Mouse (Mus musculus) heart, embryonic 12.5 days (tissue): ENCODE results near the gene Cachd1. TPM values are rescaled to one million over a fixed set of nuclear protein-coding genes. Genes with fewer than 3 reads are reported as not detected.
A peak's percentile ranks its signal among the peaks of the same experiment; 100 is the strongest.

ENCODE experiments used
- ATAC-seq: fragments of 200-750 bp; cut with Nextera tagmentation; 2 replicates; pipeline ENCODE4 v1.8.0; 2017; ENCODE audit warnings: moderate TSS enrichment, moderate library complexity; ENCODE audit not compliant: insufficient number of reproducible peaks, low FRiP score
- H3K27ac ChIP-seq: fragments of 300-500 bp; sonication (generic); 2 replicates; pipeline ENCODE4 v1.5.1; 2016; ENCODE audit warnings: mild to moderate bottlenecking, moderate library complexity; ENCODE audit not compliant: poor library complexity, severe bottlenecking
- H3K27me3 ChIP-seq: fragments of 300-500 bp; sonication (generic); replicated peaks from 2 replicates; pipeline ENCODE4 v1.6.1; 2016; ENCODE audit warnings: mild to moderate bottlenecking, moderate library complexity
- H3K36me3 ChIP-seq: fragments of 300-500 bp; sonication (generic); 2 replicates; pipeline ENCODE4 v1.6.1; 2016; ENCODE audit warnings: mild to moderate bottlenecking, moderate library complexity
- H3K4me1 ChIP-seq: fragments of 300-500 bp; sonication (generic); replicated peaks from 2 replicates; pipeline ENCODE4 v1.6.1; 2016; ENCODE audit warnings: mild to moderate bottlenecking
- H3K4me2 ChIP-seq: fragments of 300-500 bp; sonication (generic); 2 replicates; pipeline ENCODE4 v1.6.1; 2016; ENCODE audit warnings: mild to moderate bottlenecking, moderate library complexity
- H3K4me3 ChIP-seq: fragments of 300-500 bp; sonication (generic); 2 replicates; pipeline ENCODE4 v1.5.1; 2016; ENCODE audit warnings: mild to moderate bottlenecking
- H3K9ac ChIP-seq: fragments of 300-500 bp; sonication (generic); 2 replicates; pipeline ENCODE4 v1.6.1; 2016; ENCODE audit warnings: mild to moderate bottlenecking, moderate library complexity
- H3K9me3 ChIP-seq: fragments of 300-500 bp; sonication (generic); replicated peaks from 2 replicates; pipeline ENCODE4 v1.6.1; 2016; ENCODE audit warnings: mild to moderate bottlenecking, moderate library complexity
- WGBS: fragments of 180-500 bp; shearing (Covaris S2); methylation state at CpG from one replicate; pipeline ENCODE4 v1.1.7; 2016; 5-methylcytosine and 5-hydroxymethylcytosine counted together
- polyA plus RNA-seq: library from polyadenylated mRNA; unstranded; fragments of >200 nt; fragmentation: Nextera tagmentation; extraction: Ambion mirVana; gene quantifications from 2 replicates; pipeline ENCODE4 v1.2.1, GENCODE M21; 2016

Gene Cachd1
- polyA plus RNA-seq, 1 experiment from 2014 or later, result 11.5 TPM

- Histone ChIP-seq H3K9me3 (no peaks in the 10 kb centered on the region), H3K9ac (no peak overlapping the region), H3K4me2 (no peak overlapping the region), H3K36me3 (0 out of 2 replicates have a peak, but pooled peaks cover 5% of the 10 kb centered on the region), H3K27ac (no peak overlapping the region), H3K4me1 (peaks cover 20% of the 10 kb centered on the region), H3K27me3 (no peaks in the 10 kb centered on the region), H3K4me3 (no peak overlapping the region)
- WGBS, result 46% methylated on average over 12 of the region's 12 CpGs
- no peak for ATAC-seq
Measured at GRCm38 (mm10) chr4:100865962-100866703, 89.7 kb downstream of the Cachd1 start.

GRCm38 (mm10) chr4:100877351-100877750, 100.9 kb downstream of the Cachd1 start:
- ATAC-seq, result no peak
- Histone ChIP-seq H3K9me3 (no peaks in the 10 kb centered on the region), H3K4me1 (peaks cover 11% of the 10 kb centered on the region), H3K9ac (no peak overlapping the region), H3K36me3 (no peaks in the 10 kb centered on the region), H3K4me3 (no peak overlapping the region), H3K27me3 (no peaks in the 10 kb centered on the region), H3K4me2 (no peak overlapping the region), H3K27ac (no peak overlapping the region)
- WGBS, result 67% methylated on average over 3 of the region's 3 CpGs

GRCm38 (mm10) chr4:100879414-100879813, 102.9 kb downstream of the Cachd1 start:
- Histone ChIP-seq H3K27ac (no peak overlapping the region), H3K4me1 (peaks cover 11% of the 10 kb centered on the region), H3K9me3 (no peaks in the 10 kb centered on the region), H3K4me3 (no peak overlapping the region), H3K36me3 (no peaks in the 10 kb centered on the region), H3K4me2 (no peak overlapping the region), H3K9ac (no peak overlapping the region), H3K27me3 (no peaks in the 10 kb centered on the region)
- WGBS, result 71% methylated on average over 8 of the region's 8 CpGs
- no peak for ATAC-seq

DNA sequence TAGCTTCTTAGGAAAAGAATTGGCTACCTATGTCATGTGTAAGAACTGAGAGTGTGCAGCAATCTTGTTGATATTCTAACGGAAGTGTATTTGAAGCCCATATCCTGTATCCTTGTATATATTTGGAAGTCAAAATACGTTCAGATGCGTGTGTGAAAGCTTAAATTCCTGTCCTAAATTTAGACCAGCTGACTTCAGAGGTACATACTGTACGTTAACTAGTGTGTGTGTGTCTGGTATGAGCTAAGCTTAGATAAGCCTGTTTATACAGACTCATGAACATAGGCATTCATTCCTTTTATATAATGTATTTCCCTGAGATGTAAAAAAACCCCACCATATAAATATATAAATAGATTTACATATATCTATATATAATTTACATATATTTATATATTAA, 103.6 kb downstream of the Cachd1 start:
- H3K9me3 ChIP-seq, result no peaks in the 10 kb centered on the region
- no peak overlapping the region; the same call in 1 of the 2 replicates for H3K27ac ChIP-seq

DNA sequence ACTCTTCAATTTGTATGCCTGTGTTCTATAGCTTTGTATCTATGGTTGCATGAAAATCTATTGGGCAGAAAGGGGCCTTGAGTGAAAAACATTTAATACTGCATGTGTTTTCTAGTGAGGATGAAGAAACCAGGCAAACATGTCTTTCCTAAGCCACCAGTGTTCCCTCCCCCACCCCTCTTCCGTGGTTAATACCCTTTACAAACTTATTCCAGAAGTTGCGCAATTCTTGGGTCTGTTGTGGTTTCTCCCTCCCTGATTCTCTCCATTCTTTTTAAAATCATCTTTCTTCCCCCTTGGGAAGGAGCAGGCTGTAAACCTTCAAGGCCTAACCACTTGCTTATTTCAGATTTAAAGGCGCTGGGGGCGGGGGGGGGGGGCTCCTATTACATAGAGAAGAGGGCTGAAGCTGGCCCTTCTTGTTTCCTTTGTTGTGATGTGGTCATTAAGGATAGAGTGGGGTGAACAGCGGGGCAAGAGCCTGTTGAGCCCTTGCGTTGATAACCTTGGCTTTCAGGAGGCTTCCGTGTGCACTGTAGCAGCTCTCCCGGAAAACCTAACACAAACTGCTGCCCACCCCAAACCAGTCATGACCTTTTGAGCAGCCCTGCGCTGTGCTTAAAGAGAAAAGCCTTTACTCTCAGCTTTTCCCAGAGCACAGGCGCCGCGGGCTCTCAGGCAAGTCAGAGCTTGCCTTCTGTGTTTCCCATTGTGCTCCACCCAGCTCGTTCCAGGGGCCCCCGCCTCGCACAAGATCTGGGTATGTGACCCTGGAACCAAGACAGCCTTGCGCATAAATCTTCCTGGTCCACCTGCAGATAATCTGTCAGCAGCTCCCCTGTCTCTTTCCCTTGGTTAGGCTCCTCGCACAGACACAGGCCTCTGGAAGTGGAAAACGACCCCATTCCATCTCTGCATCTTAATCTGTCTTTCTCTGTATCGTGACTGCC, 109.6 kb downstream of the Cachd1 start:
- WGBS, result 22% methylated on average over 19 of the region's 19 CpGs
- peak overlapping the region; percentile 53; the same call in 1 of the 2 replicates for H3K9ac ChIP-seq
- ATAC-seq, result peak; percentile 29; the same call in 1 of the 2 replicates

More for the DNA sequence above, 103.6 kb downstream of the Cachd1 start:
- WGBS, result 24% methylated on average over 4 of the region's 4 CpGs
- H3K9ac ChIP-seq, result no peak overlapping the region
- H3K4me1 ChIP-seq, result peaks cover 11% of the 10 kb centered on the region
- no peak overlapping the region for H3K4me3 ChIP-seq
- H3K4me2 ChIP-seq, result no peak overlapping the region
- no peaks in the 10 kb centered on the region for H3K36me3 ChIP-seq
- no peak for ATAC-seq
- no peaks in the 10 kb centered on the region for H3K27me3 ChIP-seq

DNA sequence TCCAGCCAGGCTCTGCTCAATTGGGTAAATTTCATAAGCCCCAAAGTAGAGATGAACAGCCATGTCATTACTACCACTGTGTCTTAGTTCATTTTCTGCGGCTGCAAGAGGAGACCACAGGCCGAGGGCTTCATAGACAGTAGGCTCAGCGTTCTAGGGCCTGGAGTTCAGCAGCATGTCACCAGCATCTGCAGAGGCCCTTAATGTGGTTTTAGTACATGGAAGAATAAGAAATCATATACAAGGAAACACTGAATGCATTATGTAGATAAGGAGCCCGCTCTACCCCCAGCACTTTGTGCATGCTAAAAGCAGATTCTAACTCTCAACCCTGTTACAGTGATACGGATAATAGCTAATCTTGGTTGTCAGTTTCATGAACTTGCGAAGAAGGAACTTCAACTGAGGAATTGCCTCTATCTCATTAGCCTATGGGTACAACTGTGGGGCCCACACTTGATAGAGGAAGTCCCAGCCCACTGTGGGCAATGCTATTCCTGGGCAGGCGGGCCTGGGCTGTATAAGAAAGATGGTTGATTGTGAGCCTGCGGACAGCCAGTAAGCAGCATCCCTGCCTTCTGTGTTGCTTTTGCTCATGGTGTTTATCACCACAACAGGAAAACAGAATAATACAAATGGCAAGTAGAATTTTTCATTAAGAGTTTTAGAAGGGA, 110.4 kb downstream of the Cachd1 start:
- Histone ChIP-seq H3K4me1 (peaks cover 21% of the 10 kb centered on the region), H3K27ac (peak overlapping the region; percentile 88)
- ATAC-seq, result no peak

More for the DNA sequence above, 109.6 kb downstream of the Cachd1 start:
- Histone ChIP-seq H3K27me3 (no peaks in the 10 kb centered on the region), H3K36me3 (no peaks in the 10 kb centered on the region), H3K9me3 (no peaks in the 10 kb centered on the region), H3K4me2 (peak overlapping the region; percentile 54), H3K4me3 (no peak overlapping the region), H3K27ac (peak overlapping the region; percentile 88), H3K4me1 (peaks cover 21% of the 10 kb centered on the region)

GRCm38 (mm10) chr4:100890106-100890970, 113.9 kb downstream of the Cachd1 start:
- no peak overlapping the region for H3K4me2 ChIP-seq
- ATAC-seq, result no peak
- WGBS, result 55% methylated on average over 7 of the region's 7 CpGs
- no peak overlapping the region for H3K27ac ChIP-seq
- H3K4me1 ChIP-seq, result peaks cover 30% of the 10 kb centered on the region
- H3K4me3 ChIP-seq, result no peak overlapping the region
- H3K9ac ChIP-seq, result no peak overlapping the region
- no peaks in the 10 kb centered on the region for H3K27me3 ChIP-seq
- H3K9me3 ChIP-seq, result no peaks in the 10 kb centered on the region
- no peaks in the 10 kb centered on the region for H3K36me3 ChIP-seq

More for the DNA sequence above, 110.4 kb downstream of the Cachd1 start:
- H3K9me3 ChIP-seq, result no peaks in the 10 kb centered on the region
- no peaks in the 10 kb centered on the region for H3K27me3 ChIP-seq
- WGBS, result 58% methylated on average over 8 of the region's 8 CpGs
- H3K9ac ChIP-seq, result peak overlapping the region; percentile 53; the same call in 1 of the 2 replicates
- H3K4me2 ChIP-seq, result peak overlapping the region; percentile 54
- no peak overlapping the region for H3K4me3 ChIP-seq
- H3K36me3 ChIP-seq, result no peaks in the 10 kb centered on the region

- Histone ChIP-seq H3K4me1 (peaks cover 8% of the 10 kb centered on the region), H3K9ac (no peak overlapping the region), H3K36me3 (peaks cover 7% of the 10 kb centered on the region; the same call in 1 of the 2 replicates), H3K4me3 (no peak overlapping the region), H3K4me2 (no peak overlapping the region), H3K27ac (peak overlapping the region; percentile 71), H3K9me3 (no peaks in the 10 kb centered on the region), H3K27me3 (no peaks in the 10 kb centered on the region)
- 0 out of 2 replicates have a peak, but pooled peaks have one; percentile 25 for ATAC-seq
Measured at GRCm38 (mm10) chr4:100893739-100894138, 117.3 kb downstream of the Cachd1 start.

DNA sequence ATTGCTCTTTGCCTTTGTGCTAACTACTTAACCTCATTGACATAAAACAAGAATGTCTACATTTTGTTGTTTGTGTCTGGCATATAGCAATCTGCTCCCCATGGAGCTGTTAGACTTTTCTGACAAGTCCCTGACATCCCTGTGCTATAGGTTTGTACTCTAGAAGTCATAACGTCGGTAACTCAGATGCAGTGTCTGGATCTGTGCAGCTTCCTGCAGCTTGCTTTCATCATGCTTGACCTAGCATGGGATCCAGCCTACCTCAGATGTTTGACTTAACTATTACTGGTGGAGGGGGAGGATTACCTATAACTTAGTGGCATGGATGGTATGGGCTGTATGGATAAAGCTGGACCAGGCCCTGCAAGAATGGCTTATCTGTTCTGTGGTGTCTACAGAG, 117.7 kb downstream of the Cachd1 start:
- Histone ChIP-seq H3K4me2 (no peak overlapping the region), H3K9ac (no peak overlapping the region), H3K27me3 (no peaks in the 10 kb centered on the region), H3K27ac (peak overlapping the region; percentile 71), H3K4me1 (peaks cover 8% of the 10 kb centered on the region), H3K9me3 (no peaks in the 10 kb centered on the region), H3K4me3 (no peak overlapping the region), H3K36me3 (peaks cover 9% of the 10 kb centered on the region; the same call in 1 of the 2 replicates)
- 48% methylated on average over 2 of the region's 2 CpGs for WGBS
- ATAC-seq, result no peak
